Mouse (Mus musculus) B cell, adult 62 days (primary cell): Measurements from ENCODE around the gene Shf. TPM values are rescaled to one million over a fixed set of nuclear protein-coding genes. Genes with fewer than 3 reads are reported as not detected.

Experiments used
- total RNA-seq: library from RNA; stranded (reverse); gene quantifications from 4 replicates; pipeline ENCODE4 v1.2.4, GENCODE M21; 2023

Shf gene
- 2.6 to 4.6 TPM (median 3.8 TPM) in 4 replicates for total RNA-seq

DNA sequence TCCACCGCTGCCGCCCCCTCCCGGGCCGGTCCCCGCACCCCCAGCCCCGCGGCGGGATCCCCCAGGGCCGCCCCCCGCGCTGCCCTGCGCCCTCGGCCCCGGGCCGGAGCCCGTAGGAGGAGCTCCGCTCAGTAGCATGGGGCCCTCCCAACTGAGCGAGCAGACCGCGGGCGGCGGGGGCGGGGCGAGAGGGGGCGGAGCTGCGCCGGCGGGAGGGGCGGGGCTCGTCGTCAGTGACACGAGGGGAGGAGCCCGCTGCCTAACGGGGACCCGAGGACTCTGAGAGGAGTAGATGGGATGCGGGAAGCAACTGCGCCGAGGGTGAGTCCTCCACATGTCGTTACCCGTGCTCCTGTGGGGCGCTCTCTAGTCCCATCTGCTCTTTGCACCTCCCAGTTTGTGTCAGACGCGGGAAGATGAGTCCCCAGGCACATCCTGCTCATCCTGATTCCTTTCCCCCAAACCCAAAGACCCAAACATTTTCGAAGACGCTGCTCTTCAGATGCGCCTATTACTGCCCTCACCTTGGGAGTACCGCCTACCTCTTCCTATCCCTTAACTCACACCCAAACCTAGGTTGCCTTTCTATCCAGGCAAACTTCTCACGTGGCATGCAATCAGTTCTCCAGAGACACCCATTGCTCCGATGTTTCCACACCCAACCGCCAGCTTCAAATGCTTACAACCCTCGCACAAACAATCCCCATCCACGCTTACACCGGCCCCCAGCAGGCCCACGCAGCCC lies at the start of gene Shf:
Gene Shf (minus strand): TSS at position 168 of the 745 bp plus-strand sequence.

DNA sequence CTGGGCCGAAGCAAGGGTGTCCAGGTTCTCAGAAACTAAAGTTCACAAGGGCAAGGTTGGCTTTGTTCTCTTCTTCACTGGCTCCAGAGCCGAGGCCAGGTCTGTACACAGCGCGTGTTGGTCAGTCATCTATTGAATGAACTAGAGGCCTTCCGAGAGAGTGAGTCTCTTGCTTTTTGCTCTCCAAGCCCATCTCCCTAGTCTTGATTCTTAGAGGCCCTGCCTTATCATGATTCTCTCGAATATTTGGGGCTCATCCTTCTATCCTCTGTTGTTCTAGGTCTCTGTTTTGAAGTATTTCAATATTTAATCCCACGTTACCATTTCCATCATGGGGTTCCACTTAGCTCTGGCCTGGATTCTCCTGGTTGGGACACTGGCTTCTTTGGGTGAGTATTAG lies 53.6 kb downstream of the Shf start, which contains the start of gene Duox1:
Gene Duox1 (plus strand): TSS at position 301 of the 400 bp plus-strand sequence.

DNA sequence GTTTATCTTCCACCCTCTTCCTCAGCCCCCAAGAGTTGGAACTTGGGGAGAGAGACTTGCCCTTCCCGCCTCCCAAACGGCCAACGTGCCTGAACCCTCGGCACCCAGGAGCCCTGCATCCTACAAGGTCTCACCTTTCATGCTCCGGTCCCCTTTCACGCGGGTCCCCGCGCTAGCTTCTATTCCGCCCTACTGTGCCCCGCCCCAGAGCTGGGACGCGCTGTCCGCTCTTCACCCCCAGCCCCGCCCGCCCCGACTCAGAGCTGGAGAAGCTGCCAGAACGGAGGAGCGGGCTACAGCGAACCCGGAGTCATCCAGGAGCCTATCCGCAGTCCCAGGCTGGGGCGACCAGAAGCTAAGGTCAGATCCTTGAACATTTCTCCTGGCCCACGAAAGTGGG lies 55.4 kb downstream of the Shf start, which contains the start of gene Duoxa1:
Gene Duoxa1 (minus strand): TSS at position 195 of the 400 bp plus-strand sequence.

Other genes with a start within 250 kb of the Shf start
- gene B2m, start 221.5 kb downstream of the Shf start, total RNA-seq = 1,478 to 1,606 TPM (median 1,516 TPM) in 4 replicates
- 0.63 to 3.3 TPM (median 2.0 TPM) in 4 replicates for gene Trim69, start 208.5 kb downstream of the Shf start, total RNA-seq
- gene Patl2, start 183.0 kb downstream of the Shf start, total RNA-seq = not detected in 4 replicates
- gene Terb2, start 182.9 kb downstream of the Shf start, total RNA-seq = not detected in 4 replicates
- 5.8 to 7.8 TPM (median 6.7 TPM) in 4 replicates for gene Sord, start 134.4 kb downstream of the Shf start, total RNA-seq
- not detected in 4 replicates for gene Duox2, start 70.7 kb downstream of the Shf start, total RNA-seq
- 0.36 TPM in 1 of 4 replicates, not detected in the others for gene Duoxa2, start 70.3 kb downstream of the Shf start, total RNA-seq
- gene Duoxa1, start 55.4 kb downstream of the Shf start, total RNA-seq = not detected in 4 replicates
- gene Duox1, start 53.5 kb downstream of the Shf start, total RNA-seq = not detected in 4 replicates
- gene Slc28a2, start 57.3 kb upstream of the Shf start, total RNA-seq = 106 to 123 TPM (median 108 TPM) in 4 replicates
- gene Gm14085, start 115.8 kb upstream of the Shf start, total RNA-seq = 1.4 to 2.9 TPM (median 2.3 TPM) in 4 replicates
- 0.55 to 1.3 TPM (median 0.80 TPM) in 4 replicates for gene Gatm, start 242.1 kb upstream of the Shf start, total RNA-seq